Comparison of ENCODE assay signal across 13 mouse cellular contexts in the genomic region with DNA sequence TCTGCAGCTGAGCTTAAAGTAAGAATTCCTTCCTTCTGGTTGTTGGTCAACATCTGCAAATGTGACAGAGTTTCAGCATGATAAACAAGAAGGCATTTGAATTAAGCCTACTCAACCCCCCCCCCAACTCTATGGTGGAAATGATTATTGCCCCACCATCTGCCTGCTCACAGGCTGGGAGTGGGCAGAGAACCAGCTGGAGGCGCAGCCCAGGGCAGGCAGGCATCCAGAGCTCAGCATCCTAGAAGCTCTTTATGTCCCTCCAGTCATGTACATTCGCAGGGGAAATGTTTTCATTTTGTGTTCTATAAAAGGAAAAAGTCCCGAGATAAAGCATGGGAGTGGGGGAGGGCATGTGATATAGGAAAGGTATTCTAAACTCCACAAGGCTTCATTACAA.
DNase-seq lines count a peak whose midpoint lies in the region; ATAC-seq lines count a peak whose summit lies in the region.
"Had no signal": no experiment of that assay in that cellular context is flagged by ENCODE, and none has a peak within 500 bp of the region (broad histone marks: within the 10 kb centered on the region; RNA-seq: fewer than 3 reads in every experiment).

No protein-coding gene starts in this region.

- no peaks in the 10 kb centered on the region for H3K36me3 ChIP-seq in hindbrain, embryonic 12.5 days
- no peaks in the 10 kb centered on the region for H3K36me3 ChIP-seq in hindbrain, embryonic 16.5 days (ENCODE audit: control insufficient read depth, insufficient read depth, low read length)

- ATAC-seq in frontal cortex, adult (ENCODE audit: low TSS enrichment) = peak; percentile 76
- no peak for ATAC-seq in hindbrain, embryonic 12.5 days (ENCODE audit: low FRiP score)
- ATAC-seq in hindbrain, embryonic 16.5 days = no peak
- ATAC-seq: intestine, postnatal 0 days had no signal

- no peak overlapping the region for H3K9ac ChIP-seq in hindbrain, embryonic 12.5 days
- no peak overlapping the region for H3K9ac ChIP-seq in hindbrain, embryonic 16.5 days (ENCODE audit: low read depth, low read length)
- H3K9ac ChIP-seq: lung, embryonic 14.5 days had no signal

- H3K4me1 ChIP-seq in hindbrain, embryonic 12.5 days = peaks cover 5% of the 10 kb centered on the region; the same call in 1 of the 2 replicates
- peaks cover 2% of the 10 kb centered on the region; the same call in 1 of the 2 replicates for H3K4me1 ChIP-seq in hindbrain, embryonic 16.5 days (ENCODE audit: control insufficient read depth, insufficient read depth, low read depth, low read length)

- DNase-seq in frontal cortex, postnatal 14 days (ENCODE audit: low spot score in 2 of 2) = no peak
- peak; percentile 84 for DNase-seq in cerebellum, adult 9-11 months
- DNase-seq in layer of hippocampus, postnatal 10 days (ENCODE audit: low spot score in 2 of 2) = peak; percentile 34 to 62
- DNase-seq in right cerebral cortex, postnatal 14 days = peak; percentile 31
- DNase-seq in lung, postnatal 14 days = no peak
- DNase-seq: adrenal gland, adult 8-10 months; lung, embryonic 14.5 days; thymus, postnatal 25 days had no signal

- no peak overlapping the region for H3K27ac ChIP-seq in hindbrain, embryonic 12.5 days
- H3K27ac ChIP-seq in hindbrain, embryonic 16.5 days (ENCODE audit: low read depth, low read length) = no peak overlapping the region

- 74% methylated on average over 3 of the region's 3 CpGs for WGBS in hindbrain, embryonic 12.5 days
- WGBS in hindbrain, embryonic 16.5 days = 62% methylated on average over 3 of the region's 3 CpGs

- H3K4me3 ChIP-seq in hindbrain, embryonic 12.5 days = no peak overlapping the region
- no peak overlapping the region for H3K4me3 ChIP-seq in hindbrain, embryonic 16.5 days (ENCODE audit: low read length)

- no peaks in the 10 kb centered on the region for H3K9me3 ChIP-seq in hindbrain, embryonic 12.5 days (replicated peaks)
- H3K9me3 ChIP-seq in hindbrain, embryonic 16.5 days (ENCODE audit: control insufficient read depth, low read length) = no peaks in the 10 kb centered on the region

- no peak overlapping the region for H3K4me2 ChIP-seq in hindbrain, embryonic 12.5 days (replicated peaks)
- H3K4me2 ChIP-seq in hindbrain, embryonic 16.5 days (ENCODE audit: low read length) = no peak overlapping the region
- H3K4me2 ChIP-seq: lung, embryonic 14.5 days; midbrain, embryonic 11.5 days had no signal

- H3K27me3 ChIP-seq in hindbrain, embryonic 12.5 days = no peaks in the 10 kb centered on the region
- no peaks in the 10 kb centered on the region for H3K27me3 ChIP-seq in hindbrain, embryonic 16.5 days (replicated peaks; ENCODE audit: control insufficient read depth, insufficient read depth, low read length)

Comparison
In these comparisons a context has a peak if more than half of its experiments do, and no peak if none do; other contexts are left out.
1. DNase-seq: peak in cerebellum, adult 9-11 months (single experiment), layer of hippocampus, postnatal 10 days (2 of 2) and right cerebral cortex, postnatal 14 days (single experiment); none in frontal cortex, postnatal 14 days (0 of 2) and lung, postnatal 14 days (single experiment).